ENCODE assay signal across 8 mouse cellular contexts in genomic region chr11:8653800-8654295, GRCm38 (mm10). TPM values are rescaled to one million over a fixed set of nuclear protein-coding genes. Genes with fewer than 3 reads are reported as not detected.
DNase-seq lines count a peak whose midpoint lies in the region; ATAC-seq and TF ChIP-seq lines count a peak whose summit lies in the region.

No protein-coding gene starts in this region.

- no peaks in the 10 kb centered on the region for H3K27me3 ChIP-seq in hindbrain, embryonic 14.5 days (ENCODE audit: control insufficient read depth, insufficient read depth, low read length)
- no peaks in the 10 kb centered on the region for H3K27me3 ChIP-seq in limb, embryonic 14.5 days (ENCODE audit: control insufficient read depth, insufficient read depth, low read length)

- no peaks in the 10 kb centered on the region for H3K4me1 ChIP-seq in hindbrain, embryonic 14.5 days (replicated peaks; ENCODE audit: control insufficient read depth, insufficient read depth, low read length)
- peaks cover 93% of the 10 kb centered on the region for H3K4me1 ChIP-seq in limb, embryonic 14.5 days (ENCODE audit: control insufficient read depth, insufficient read depth, low read length)

- ATAC-seq in hindbrain, embryonic 14.5 days (ENCODE audit: low FRiP score): peak; percentile 53; the same call in 1 of the 2 replicates
- ATAC-seq in limb, embryonic 14.5 days (ENCODE audit: low FRiP score, low read depth): no peak
- ATAC-seq in granulocyte monocyte progenitor cell, adult 5-6 weeks (replicated peaks; ENCODE audit: poor library complexity, severe bottlenecking): no peak

- H3K9me3 ChIP-seq in hindbrain, embryonic 14.5 days (ENCODE audit: control insufficient read depth, low read length): no peaks in the 10 kb centered on the region
- no peaks in the 10 kb centered on the region for H3K9me3 ChIP-seq in limb, embryonic 14.5 days (ENCODE audit: control insufficient read depth, low read length)

- H3K4me3 ChIP-seq in hindbrain, embryonic 14.5 days (replicated peaks; ENCODE audit: low read length): no peak overlapping the region
- no peak overlapping the region for H3K4me3 ChIP-seq in limb, embryonic 14.5 days (replicated peaks; ENCODE audit: low read length)

- H3K27ac ChIP-seq in hindbrain, embryonic 14.5 days: no peak overlapping the region
- H3K27ac ChIP-seq in limb, embryonic 14.5 days (replicated peaks; ENCODE audit: low read depth, low read length): peak overlapping the region; percentile 82

- 37% methylated on average over 13 of the region's 13 CpGs for WGBS in hindbrain, embryonic 14.5 days
- WGBS in limb, embryonic 14.5 days: 38% methylated on average over 13 of the region's 13 CpGs

- no peaks in the 10 kb centered on the region for H3K36me3 ChIP-seq in hindbrain, embryonic 14.5 days (replicated peaks; ENCODE audit: control insufficient read depth, insufficient read depth)
- H3K36me3 ChIP-seq in limb, embryonic 14.5 days (ENCODE audit: control insufficient read depth, insufficient read depth, low read length): no peaks in the 10 kb centered on the region; the same call in 1 of the 2 replicates

- TF ChIP-seq POLR2A in limb, embryonic 14.5 days (IDR thresholded peaks at IDR 0.05; ENCODE audit: borderline replicate concordance, extremely low read depth, insufficient read depth, insufficient read length): no peak

- DNase-seq in embryo, embryonic 10 days (ENCODE audit: low spot score): peak; percentile 34
- no peak for DNase-seq in embryo, embryonic 10.5 days (ENCODE audit: low spot score)
- DNase-seq in 3134 (ENCODE audit: extremely low read depth, insufficient read length, low spot score) (peak; percentile 72), MN1 (ENCODE audit: low spot score) (no peak)
- DNase-seq in cerebellum, postnatal 36 days: peak; percentile 45 to 50
- no peak for DNase-seq in hindbrain, embryonic 14.5 days (ENCODE audit: low spot score)
- no peak for DNase-seq in limb, embryonic 14.5 days (ENCODE audit: low spot score)

- no peak overlapping the region for H3K4me2 ChIP-seq in hindbrain, embryonic 14.5 days (replicated peaks)
- no peak overlapping the region for H3K4me2 ChIP-seq in limb, embryonic 14.5 days (replicated peaks; ENCODE audit: low read depth, low read length, severe bottlenecking)

- no peak overlapping the region for H3K9ac ChIP-seq in hindbrain, embryonic 14.5 days
- H3K9ac ChIP-seq in limb, embryonic 14.5 days (ENCODE audit: low read depth, low read length, severe bottlenecking): no peak overlapping the region

RNA-seq across cellular contexts. Expression of gene Tns3, which starts 10.5 kb away (rescaled TPM):
- 6.0 and 6.8 TPM in 2 replicates for polyA plus RNA-seq in hindbrain, embryonic 14.5 days (2014; fragmentation: Nextera tagmentation; extraction: Ambion mirVana)
- polyA plus RNA-seq in limb, embryonic 14.5 days (2012; rRNA removed): 59.1 and 77.2 TPM in 2 replicates
- polyA plus RNA-seq in limb, embryonic 14.5 days (2014; fragmentation: Nextera tagmentation; extraction: Ambion mirVana): 27.4 and 33.3 TPM in 2 replicates
- total RNA-seq in granulocyte monocyte progenitor cell, adult 5-6 weeks (2014; fragmentation: Nextera tagmentation): 26.9 TPM in 2 replicates
- 13.0 and 13.1 TPM in 2 replicates for total RNA-seq in granulocyte monocyte progenitor cell, adult 5-6 weeks (2017)

Comparison
In these comparisons a context has a peak if more than half of its experiments do, and no peak if none do; other contexts are left out.
1. DNase-seq: peak in embryo, embryonic 10 days (single experiment), 3134 (single experiment) and cerebellum, postnatal 36 days (2 of 2); none in embryo, embryonic 10.5 days (single experiment), hindbrain, embryonic 14.5 days (single experiment), limb, embryonic 14.5 days (single experiment) and MN1 (single experiment).